Mouse (Mus musculus) kidney, embryonic 14.5 days (tissue): ENCODE measurements around the gene Rab4a. TPM values are rescaled to one million over a fixed set of nuclear protein-coding genes. Genes with fewer than 3 reads are reported as not detected.

Experiments used
- ATAC-seq: fragments of 200-750 bp; cut with Nextera tagmentation; 2 replicates; pipeline ENCODE4 v1.8.0; 2017; ENCODE audit warnings: moderate number of reproducible peaks, mild to moderate bottlenecking, moderate TSS enrichment, moderate library complexity; ENCODE audit not compliant: low FRiP score, low TSS enrichment
- H3K27ac ChIP-seq: fragments of 300-500 bp; sonication (generic); 2 replicates; pipeline ENCODE4 v1.5.1; 2014; ENCODE audit warnings: low read depth, mild to moderate bottlenecking, low read length, moderate library complexity, mixed read lengths
- H3K27me3 ChIP-seq: fragments of 300-500 bp; sonication (generic); 2 replicates; pipeline ENCODE4 v1.6.1; 2014; ENCODE audit warnings: mild to moderate bottlenecking, low read length; ENCODE audit not compliant: control insufficient read depth, insufficient read depth
- H3K36me3 ChIP-seq: fragments of 300-500 bp; sonication (generic); 2 replicates; pipeline ENCODE4 v1.6.1; 2014; ENCODE audit warnings: low read length, mixed read lengths; ENCODE audit not compliant: control insufficient read depth, insufficient read depth
- H3K4me1 ChIP-seq: fragments of 300-500 bp; sonication (generic); 2 replicates; pipeline ENCODE4 v1.6.1; 2014; ENCODE audit warnings: low read length, mixed read lengths; ENCODE audit not compliant: control insufficient read depth, insufficient read depth
- H3K4me2 ChIP-seq: fragments of 300-500 bp; sonication (generic); replicated peaks from 2 replicates; pipeline ENCODE4 v1.6.1; 2014; ENCODE audit warnings: low read depth, mild to moderate bottlenecking, low read length
- H3K4me3 ChIP-seq: fragments of 300-500 bp; sonication (generic); 2 replicates; pipeline ENCODE4 v1.5.1; 2014; ENCODE audit warnings: mild to moderate bottlenecking, low read length
- H3K9ac ChIP-seq: fragments of 300-500 bp; sonication (generic); 2 replicates; pipeline ENCODE4 v1.6.1; 2014; ENCODE audit warnings: low read depth, mild to moderate bottlenecking, low read length, moderate library complexity
- H3K9me3 ChIP-seq: fragments of 300-500 bp; sonication (generic); 2 replicates; pipeline ENCODE4 v1.6.1; 2016; ENCODE audit warnings: low read length; ENCODE audit not compliant: control insufficient read depth
- WGBS: fragments of 180-500 bp; shearing (Covaris S2); extraction: QIAGEN DNeasy Blood & Tissue Kit; methylation state at CpG from one replicate; pipeline ENCODE4 v1.1.7; 2014; 5-methylcytosine and 5-hydroxymethylcytosine counted together
- polyA plus RNA-seq: library from polyadenylated mRNA; unstranded; fragments of >200 nt; fragmentation: Nextera tagmentation; extraction: Ambion mirVana; gene quantifications from 2 replicates; pipeline ENCODE4 v1.2.1, GENCODE M21; 2014

Gene Rab4a
- polyA plus RNA-seq, 1 experiment from 2014 or later = 45.3 TPM

DNA sequence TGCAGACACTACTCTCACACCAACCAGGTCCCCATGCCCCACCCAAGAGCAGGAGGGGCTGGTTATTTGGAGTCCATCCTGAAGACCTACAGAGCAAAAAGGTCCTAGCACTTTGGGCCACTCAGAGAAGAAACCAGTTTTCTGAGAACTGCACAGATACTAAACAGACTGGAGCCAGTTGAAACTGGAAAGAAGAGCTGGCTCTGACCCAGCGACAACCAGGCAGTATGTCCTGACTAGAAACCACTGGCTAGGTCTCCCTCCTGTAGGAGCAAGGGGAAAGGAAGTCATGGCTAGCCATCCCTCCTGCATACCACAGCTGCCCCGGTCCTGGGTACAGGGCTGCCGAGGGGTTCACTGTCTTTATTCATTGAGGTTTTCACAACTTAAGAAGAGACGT, 39.3 kb upstream of the Rab4a start:
- Histone ChIP-seq H3K4me1 (peaks cover 4% of the 10 kb centered on the region), H3K9me3 (no peaks in the 10 kb centered on the region), H3K9ac (no peak overlapping the region), H3K27me3 (no peaks in the 10 kb centered on the region), H3K4me3 (no peak overlapping the region), H3K27ac (no peak overlapping the region), H3K4me2 (no peak overlapping the region), H3K36me3 (no peaks in the 10 kb centered on the region)
- WGBS = 78% methylated on average over 4 of the region's 4 CpGs
- no peak for ATAC-seq

GRCm38 (mm10) chr8:123767874-123768273, 37.9 kb upstream of the Rab4a start:
- H3K9ac ChIP-seq = no peak overlapping the region
- H3K4me1 ChIP-seq = no peaks in the 10 kb centered on the region
- no peaks in the 10 kb centered on the region for H3K36me3 ChIP-seq
- H3K4me3 ChIP-seq = no peak overlapping the region
- ATAC-seq = no peak
- H3K27ac ChIP-seq = no peak overlapping the region
- H3K9me3 ChIP-seq = no peaks in the 10 kb centered on the region
- 74% methylated on average over 8 of the region's 8 CpGs for WGBS
- no peaks in the 10 kb centered on the region for H3K27me3 ChIP-seq
- H3K4me2 ChIP-seq = no peak overlapping the region

- H3K27me3 ChIP-seq = no peaks in the 10 kb centered on the region
- no peaks in the 10 kb centered on the region for H3K4me1 ChIP-seq
- H3K36me3 ChIP-seq = no peaks in the 10 kb centered on the region
- H3K9ac ChIP-seq = no peak overlapping the region
- WGBS = 61% methylated on average over 16 of the region's 16 CpGs
- no peak for ATAC-seq
- no peaks in the 10 kb centered on the region for H3K9me3 ChIP-seq
- no peak overlapping the region for H3K27ac ChIP-seq
- H3K4me3 ChIP-seq = no peak overlapping the region
- H3K4me2 ChIP-seq = no peak overlapping the region
Measured at GRCm38 (mm10) chr8:123768492-123769356, 37.1 kb upstream of the Rab4a start.

GRCm38 (mm10) chr8:123773468-123773867, 32.3 kb upstream of the Rab4a start:
- Histone ChIP-seq H3K27ac (no peak overlapping the region), H3K27me3 (no peaks in the 10 kb centered on the region), H3K36me3 (no peaks in the 10 kb centered on the region), H3K4me2 (no peak overlapping the region), H3K4me3 (no peak overlapping the region), H3K9me3 (no peaks in the 10 kb centered on the region), H3K4me1 (no peaks in the 10 kb centered on the region), H3K9ac (no peak overlapping the region)
- 64% methylated on average over 12 of the region's 12 CpGs for WGBS
- no peak for ATAC-seq

- Histone ChIP-seq H3K27ac (no peak overlapping the region), H3K4me3 (no peak overlapping the region), H3K27me3 (no peaks in the 10 kb centered on the region), H3K9me3 (no peaks in the 10 kb centered on the region), H3K4me1 (no peaks in the 10 kb centered on the region), H3K9ac (no peak overlapping the region), H3K4me2 (no peak overlapping the region), H3K36me3 (no peaks in the 10 kb centered on the region)
- ATAC-seq = no peak
- 100% methylated on average over 1 of the region's 1 CpGs for WGBS
Measured at GRCm38 (mm10) chr8:123774491-123774890, 31.3 kb upstream of the Rab4a start.

DNA sequence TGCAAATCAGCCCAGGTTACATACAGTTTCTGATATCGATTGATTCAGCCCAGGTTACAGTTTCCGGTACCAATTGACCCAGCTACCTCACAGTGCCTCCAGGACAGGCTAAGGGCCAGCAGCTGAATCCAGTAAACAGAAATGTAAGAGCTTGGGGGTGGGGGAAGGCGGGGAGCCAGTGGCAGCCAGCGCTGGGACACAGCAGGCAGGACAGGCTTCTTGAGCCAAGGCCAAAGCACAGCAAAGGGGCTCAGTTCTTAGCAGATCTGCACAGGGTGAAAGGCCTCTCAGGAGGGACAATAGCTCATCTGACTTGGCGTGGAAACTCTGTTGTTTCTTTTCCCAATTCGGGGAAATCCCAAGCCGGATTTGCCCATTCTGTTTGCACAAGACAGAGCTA, 28.5 kb upstream of the Rab4a start:
- no peaks in the 10 kb centered on the region for H3K36me3 ChIP-seq
- no peak overlapping the region for H3K9ac ChIP-seq
- H3K27me3 ChIP-seq = no peaks in the 10 kb centered on the region
- peaks cover 12% of the 10 kb centered on the region for H3K4me1 ChIP-seq
- no peak overlapping the region for H3K4me3 ChIP-seq
- no peaks in the 10 kb centered on the region for H3K9me3 ChIP-seq
- no peak for ATAC-seq
- 63% methylated on average over 7 of the region's 7 CpGs for WGBS
- no peak overlapping the region for H3K4me2 ChIP-seq
- H3K27ac ChIP-seq = no peak overlapping the region

GRCm38 (mm10) chr8:123780471-123780870, 25.3 kb upstream of the Rab4a start:
- H3K27me3 ChIP-seq = no peaks in the 10 kb centered on the region
- peaks cover 17% of the 10 kb centered on the region for H3K4me1 ChIP-seq
- H3K9ac ChIP-seq = no peak overlapping the region
- no peak overlapping the region for H3K27ac ChIP-seq
- WGBS = 40% methylated on average over 3 of the region's 3 CpGs
- no peaks in the 10 kb centered on the region for H3K9me3 ChIP-seq
- no peak overlapping the region for H3K4me2 ChIP-seq
- H3K36me3 ChIP-seq = no peaks in the 10 kb centered on the region
- H3K4me3 ChIP-seq = no peak overlapping the region
- ATAC-seq = no peak

DNA sequence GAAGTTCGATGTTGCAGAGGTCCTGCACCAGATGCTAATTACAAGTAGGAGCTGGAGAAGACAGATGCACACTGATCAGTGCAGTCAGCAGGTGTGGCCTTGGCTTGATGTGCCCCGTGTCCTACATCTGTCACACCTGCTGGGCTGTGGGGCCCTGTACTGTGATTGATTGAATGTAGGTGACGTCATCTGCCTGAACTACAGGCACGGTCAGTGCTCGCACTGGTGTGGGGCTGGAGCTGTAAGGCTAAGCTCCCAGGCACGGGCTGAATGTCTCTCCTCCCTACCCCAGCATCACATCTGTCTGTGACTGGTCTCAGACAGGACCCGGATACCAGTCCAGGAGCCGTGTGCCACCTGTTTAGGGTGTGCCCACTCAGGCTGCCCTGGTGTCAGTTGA, 24.5 kb upstream of the Rab4a start:
- Histone ChIP-seq H3K9ac (no peak overlapping the region), H3K9me3 (no peaks in the 10 kb centered on the region), H3K4me3 (no peak overlapping the region), H3K27me3 (no peaks in the 10 kb centered on the region), H3K27ac (no peak overlapping the region), H3K36me3 (no peaks in the 10 kb centered on the region), H3K4me1 (peaks cover 17% of the 10 kb centered on the region), H3K4me2 (no peak overlapping the region)
- peak; percentile 52; the same call in 1 of the 2 replicates for ATAC-seq
- 24% methylated on average over 8 of the region's 8 CpGs for WGBS

DNA sequence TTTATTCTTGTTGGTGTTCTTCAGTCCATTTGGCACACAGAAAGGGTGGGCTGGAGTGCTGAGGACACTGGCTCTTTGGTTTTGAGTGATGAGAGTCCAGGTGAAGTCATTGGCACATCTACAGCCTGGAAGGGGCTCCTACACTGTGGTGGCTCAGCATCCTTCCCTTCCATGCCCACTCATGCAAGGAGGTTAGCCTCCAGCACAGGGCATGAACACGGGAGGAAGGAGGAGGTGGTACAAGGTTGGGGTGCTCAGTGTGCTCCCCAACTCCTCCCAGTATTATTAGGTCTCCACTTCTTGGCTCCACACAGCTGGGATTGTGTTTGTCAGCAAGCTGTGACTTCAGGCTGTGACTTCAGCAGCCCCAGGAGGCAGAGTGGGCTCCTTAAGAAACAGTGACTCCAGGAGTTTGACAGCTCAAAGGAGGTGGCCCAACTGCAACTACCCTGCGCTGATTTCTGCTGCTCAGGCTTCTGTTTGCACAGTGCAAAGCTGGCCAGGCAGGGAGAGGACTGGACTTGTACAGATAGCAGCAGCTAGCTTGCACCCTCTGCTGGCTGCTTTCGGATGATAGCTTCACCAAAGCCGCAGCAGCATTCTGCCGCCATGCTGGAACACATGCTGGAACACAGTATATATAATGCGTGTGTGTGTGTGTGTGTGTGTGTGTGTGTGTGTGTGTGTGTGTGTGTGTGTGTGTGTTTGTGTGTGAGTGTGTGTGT, 22.1 kb upstream of the Rab4a start:
- peaks cover 17% of the 10 kb centered on the region for H3K4me1 ChIP-seq
- H3K36me3 ChIP-seq = no peaks in the 10 kb centered on the region
- H3K9me3 ChIP-seq = no peaks in the 10 kb centered on the region
- ATAC-seq = peak; percentile 70
- no peak overlapping the region for H3K4me3 ChIP-seq
- 12% methylated on average over 6 of the region's 6 CpGs for WGBS
- H3K27me3 ChIP-seq = no peaks in the 10 kb centered on the region
- no peak overlapping the region for H3K4me2 ChIP-seq
- no peak overlapping the region; the same call in 1 of the 2 replicates for H3K9ac ChIP-seq
- no peak overlapping the region for H3K27ac ChIP-seq
